Mouse (Mus musculus) erythroblast, embryonic 14.5 days (primary cell): ENCODE results near the gene Sult6b2.

ENCODE experiments used
- GATA1 ChIP-seq: IDR thresholded peaks from 2 replicates; pipeline ENCODE4 v1.6.1; 2012; ENCODE audit warnings: low read length, inconsistent platforms, mixed read lengths
- TAL1 ChIP-seq: IDR thresholded peaks from 3 replicates; pipeline ENCODE4 v1.6.1; 2012; ENCODE audit warnings: low read length, inconsistent platforms, mixed read lengths

DNA sequence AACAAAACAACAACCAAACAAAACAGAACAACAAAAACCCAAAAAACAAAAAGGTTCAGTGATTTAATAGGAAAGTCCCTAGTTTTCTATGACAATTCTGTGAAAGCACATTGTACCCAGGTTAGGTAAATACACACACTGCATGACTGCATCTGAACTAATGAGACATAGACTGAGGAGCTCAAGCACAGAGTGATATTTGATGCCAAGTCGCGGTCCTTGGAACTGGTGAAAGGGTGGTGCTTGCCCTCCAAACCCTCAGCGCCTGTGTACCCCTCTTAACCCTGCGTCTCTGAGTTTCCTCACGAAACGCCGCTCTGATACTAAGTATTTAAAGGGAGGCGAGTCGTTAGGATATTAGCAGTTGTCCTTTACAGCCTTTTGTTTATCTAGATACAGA lies 37.0 kb downstream of the Sult6b2 start:
- no peak for TF ChIP-seq GATA1
- TF ChIP-seq TAL1, result no peak
